Mouse (Mus musculus) midbrain, embryonic 12.5 days (tissue): ENCODE measurements around the gene Rnf150. TPM values are rescaled to one million over a fixed set of nuclear protein-coding genes. Genes with fewer than 3 reads are reported as not detected.

Experiments used
- ATAC-seq: fragments of 200-750 bp; cut with Nextera tagmentation; 2 replicates; pipeline ENCODE4 v1.8.0; 2017; ENCODE audit warnings: low read depth, moderate TSS enrichment, moderate library complexity; ENCODE audit not compliant: low FRiP score
- H3K27ac ChIP-seq: fragments of 300-500 bp; sonication (generic); replicated peaks from 2 replicates; pipeline ENCODE4 v1.5.1; 2016; ENCODE audit warnings: mild to moderate bottlenecking
- H3K27me3 ChIP-seq: fragments of 300-500 bp; sonication (generic); 2 replicates; pipeline ENCODE4 v1.6.1; 2016; ENCODE audit warnings: mild to moderate bottlenecking
- H3K36me3 ChIP-seq: fragments of 300-500 bp; sonication (generic); 2 replicates; pipeline ENCODE4 v1.6.1; 2016
- H3K4me1 ChIP-seq: fragments of 300-500 bp; sonication (generic); 2 replicates; pipeline ENCODE4 v1.6.1; 2016
- H3K4me2 ChIP-seq: fragments of 300-500 bp; sonication (generic); replicated peaks from 2 replicates; pipeline ENCODE4 v1.6.1; 2016; ENCODE audit warnings: mild to moderate bottlenecking, moderate library complexity
- H3K4me3 ChIP-seq: fragments of 300-500 bp; sonication (generic); 2 replicates; pipeline ENCODE4 v1.5.1; 2016; ENCODE audit warnings: mild to moderate bottlenecking
- H3K9ac ChIP-seq: fragments of 300-500 bp; sonication (generic); replicated peaks from 2 replicates; pipeline ENCODE4 v1.6.1; 2016; ENCODE audit warnings: mild to moderate bottlenecking, moderate library complexity
- H3K9me3 ChIP-seq: fragments of 300-500 bp; sonication (generic); 2 replicates; pipeline ENCODE4 v1.6.1; 2016; ENCODE audit warnings: mild to moderate bottlenecking
- WGBS: fragments of 180-500 bp; shearing (Covaris S2); methylation state at CpG from one replicate; pipeline ENCODE4 v1.1.7; 2016; 5-methylcytosine and 5-hydroxymethylcytosine counted together
- polyA plus RNA-seq: library from polyadenylated mRNA; unstranded; fragments of >200 nt; fragmentation: Nextera tagmentation; extraction: Ambion mirVana; gene quantifications from 2 replicates; pipeline ENCODE4 v1.2.1, GENCODE M21; 2016

The Rnf150 gene
- polyA plus RNA-seq, 1 experiment from 2014 or later = 2.1 TPM

- no peak overlapping the region for H3K4me3 ChIP-seq
- H3K4me2 ChIP-seq = no peak overlapping the region
- H3K36me3 ChIP-seq = no peaks in the 10 kb centered on the region
- H3K27me3 ChIP-seq = no peaks in the 10 kb centered on the region
- no peak overlapping the region for H3K9ac ChIP-seq
- 92% methylated on average over 2 of the region's 2 CpGs for WGBS
- ATAC-seq = no peak
- H3K4me1 ChIP-seq = no peaks in the 10 kb centered on the region
- no peak overlapping the region for H3K27ac ChIP-seq
- H3K9me3 ChIP-seq = no peaks in the 10 kb centered on the region
Observed at GRCm38 (mm10) chr8:82896796-82897195, 33.6 kb downstream of the Rnf150 start.

GRCm38 (mm10) chr8:82897628-82898458 lies 34.7 kb downstream of the Rnf150 start:
- Histone ChIP-seq H3K4me1 (no peaks in the 10 kb centered on the region), H3K27ac (no peak overlapping the region), H3K9ac (no peak overlapping the region), H3K27me3 (no peaks in the 10 kb centered on the region), H3K9me3 (no peaks in the 10 kb centered on the region), H3K36me3 (no peaks in the 10 kb centered on the region), H3K4me3 (no peak overlapping the region), H3K4me2 (no peak overlapping the region)
- ATAC-seq = no peak
- WGBS = 89% methylated on average over 3 of the region's 3 CpGs

DNA sequence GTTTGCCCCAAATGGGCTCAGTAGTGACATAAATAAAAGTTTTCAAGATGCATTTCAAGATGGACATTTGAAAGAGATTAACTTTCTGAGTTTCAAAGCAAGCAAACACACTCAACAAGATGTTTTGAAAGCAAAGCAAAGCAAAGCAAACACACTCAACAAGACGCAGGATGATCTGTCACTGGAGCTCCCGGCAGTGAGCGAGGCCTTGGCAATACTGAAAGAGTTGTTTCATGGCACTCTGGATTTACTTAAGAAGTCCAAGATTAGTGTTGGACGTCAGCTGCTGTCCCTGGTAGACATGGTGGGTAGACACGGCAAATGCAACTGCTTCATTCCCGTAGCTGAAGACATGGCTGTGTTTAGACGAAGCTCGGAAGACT lies 35.3 kb downstream of the Rnf150 start:
- H3K27me3 ChIP-seq = no peaks in the 10 kb centered on the region
- ATAC-seq = no peak
- H3K27ac ChIP-seq = no peak overlapping the region
- H3K9ac ChIP-seq = no peak overlapping the region
- H3K4me1 ChIP-seq = no peaks in the 10 kb centered on the region
- no peaks in the 10 kb centered on the region for H3K36me3 ChIP-seq
- H3K9me3 ChIP-seq = no peaks in the 10 kb centered on the region
- 80% methylated on average over 8 of the region's 8 CpGs for WGBS
- no peak overlapping the region for H3K4me3 ChIP-seq
- no peak overlapping the region for H3K4me2 ChIP-seq

- Histone ChIP-seq H3K4me3 (no peak overlapping the region), H3K27me3 (no peaks in the 10 kb centered on the region), H3K36me3 (no peaks in the 10 kb centered on the region), H3K4me2 (no peak overlapping the region), H3K27ac (no peak overlapping the region), H3K9me3 (no peaks in the 10 kb centered on the region), H3K4me1 (no peaks in the 10 kb centered on the region), H3K9ac (no peak overlapping the region)
- ATAC-seq = no peak
- WGBS = 82% methylated on average over 4 of the region's 4 CpGs
Observed at GRCm38 (mm10) chr8:82900958-82901357, 37.8 kb downstream of the Rnf150 start.

DNA sequence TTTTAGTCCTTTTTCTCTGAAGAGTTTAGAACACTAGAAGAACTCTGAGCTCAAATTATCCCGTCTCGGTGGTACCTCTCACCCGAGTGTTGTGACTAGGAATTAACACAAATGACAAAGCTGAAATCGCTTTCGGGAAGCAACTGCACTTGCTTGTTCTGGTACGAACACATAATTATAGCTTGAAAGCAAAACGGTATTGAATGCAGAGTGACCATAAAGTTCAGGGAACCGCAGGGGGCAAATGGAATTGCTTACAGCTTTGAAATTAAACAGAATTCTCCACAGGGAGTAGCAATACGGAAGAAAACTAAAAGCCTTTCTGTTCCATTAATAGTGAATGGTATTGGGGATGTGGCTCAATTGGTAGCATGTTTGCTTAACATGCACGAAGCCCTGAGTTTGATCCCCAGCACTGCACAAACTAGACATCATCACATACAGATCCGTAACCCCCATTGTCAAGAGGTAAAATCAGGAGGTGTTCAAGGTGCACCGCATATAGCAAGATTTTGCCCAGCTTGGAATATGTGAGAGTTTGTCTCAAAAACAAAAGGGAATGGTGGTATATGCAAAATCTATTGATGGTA lies 38.5 kb downstream of the Rnf150 start:
- Histone ChIP-seq H3K27ac (no peak overlapping the region), H3K36me3 (no peaks in the 10 kb centered on the region), H3K4me2 (no peak overlapping the region), H3K9me3 (no peaks in the 10 kb centered on the region), H3K9ac (no peak overlapping the region), H3K27me3 (no peaks in the 10 kb centered on the region), H3K4me1 (0 out of 2 replicates have a peak, but pooled peaks cover 3% of the 10 kb centered on the region), H3K4me3 (no peak overlapping the region)
- no peak for ATAC-seq
- WGBS = 65% methylated on average over 12 of the region's 12 CpGs

- Histone ChIP-seq H3K36me3 (no peaks in the 10 kb centered on the region), H3K4me2 (no peak overlapping the region)
- 86% methylated on average over 3 of the region's 3 CpGs for WGBS
Observed at GRCm38 (mm10) chr8:82903497-82903896, 40.3 kb downstream of the Rnf150 start.

GRCm38 (mm10) chr8:82907271-82907670 lies 44.1 kb downstream of the Rnf150 start:
- WGBS = 88% methylated on average over 3 of the region's 3 CpGs
- no peak overlapping the region for H3K4me2 ChIP-seq
- no peak overlapping the region for H3K4me3 ChIP-seq
- H3K9ac ChIP-seq = no peak overlapping the region
- no peaks in the 10 kb centered on the region for H3K36me3 ChIP-seq
- no peaks in the 10 kb centered on the region for H3K9me3 ChIP-seq
- H3K4me1 ChIP-seq = 0 out of 2 replicates have a peak, but pooled peaks cover 3% of the 10 kb centered on the region
- no peaks in the 10 kb centered on the region for H3K27me3 ChIP-seq
- H3K27ac ChIP-seq = no peak overlapping the region
- ATAC-seq = no peak

More at GRCm38 (mm10) chr8:82903497-82903896, 40.3 kb downstream of the Rnf150 start:
- Histone ChIP-seq H3K4me1 (0 out of 2 replicates have a peak, but pooled peaks cover 3% of the 10 kb centered on the region), H3K9me3 (no peaks in the 10 kb centered on the region), H3K27ac (no peak overlapping the region), H3K27me3 (no peaks in the 10 kb centered on the region), H3K9ac (no peak overlapping the region), H3K4me3 (no peak overlapping the region)
- ATAC-seq = no peak

DNA sequence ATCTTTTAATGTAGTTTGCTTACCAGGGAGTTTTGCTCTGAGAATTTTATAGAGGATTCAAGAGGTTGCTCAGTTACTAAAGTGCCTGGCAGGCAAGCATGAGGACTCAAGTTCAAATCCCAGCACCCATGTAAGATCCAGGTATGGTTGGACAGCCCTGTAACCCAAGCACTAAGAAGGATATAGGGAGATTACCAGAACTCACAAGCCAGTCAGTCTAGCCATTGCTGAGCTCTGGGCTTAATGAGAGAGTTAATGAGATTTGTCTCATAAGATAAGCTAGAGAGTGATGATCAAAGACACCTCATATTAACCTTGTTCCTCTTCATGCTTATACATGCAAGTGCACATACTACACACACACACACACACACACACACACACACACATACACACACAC lies 48.3 kb downstream of the Rnf150 start:
- no peak for ATAC-seq
- H3K9ac ChIP-seq = no peak overlapping the region
- H3K4me3 ChIP-seq = no peak overlapping the region
- no peaks in the 10 kb centered on the region for H3K27me3 ChIP-seq
- H3K27ac ChIP-seq = no peak overlapping the region
- H3K4me2 ChIP-seq = no peak overlapping the region
- 0 out of 2 replicates have a peak, but pooled peaks cover under 1% of the 10 kb centered on the region for H3K4me1 ChIP-seq
- H3K36me3 ChIP-seq = no peaks in the 10 kb centered on the region
- no peaks in the 10 kb centered on the region for H3K9me3 ChIP-seq

- Histone ChIP-seq H3K27me3 (no peaks in the 10 kb centered on the region), H3K4me1 (no peaks in the 10 kb centered on the region), H3K9me3 (no peaks in the 10 kb centered on the region), H3K4me3 (no peak overlapping the region), H3K27ac (no peak overlapping the region), H3K9ac (no peak overlapping the region), H3K4me2 (no peak overlapping the region), H3K36me3 (no peaks in the 10 kb centered on the region)
- WGBS = 86% methylated on average over 4 of the region's 4 CpGs
- ATAC-seq = no peak
Observed at GRCm38 (mm10) chr8:82912282-82912681, 49.1 kb downstream of the Rnf150 start.

- H3K27me3 ChIP-seq = no peaks in the 10 kb centered on the region
- no peak overlapping the region for H3K9ac ChIP-seq
- no peaks in the 10 kb centered on the region for H3K9me3 ChIP-seq
- H3K36me3 ChIP-seq = no peaks in the 10 kb centered on the region
- H3K4me2 ChIP-seq = no peak overlapping the region
- ATAC-seq = no peak
- no peak overlapping the region for H3K4me3 ChIP-seq
- H3K4me1 ChIP-seq = no peaks in the 10 kb centered on the region; the same call in 1 of the 2 replicates
- no peak overlapping the region for H3K27ac ChIP-seq
- WGBS = 93% methylated on average over 3 of the region's 3 CpGs
Observed at GRCm38 (mm10) chr8:82914543-82914942, 51.4 kb downstream of the Rnf150 start.

GRCm38 (mm10) chr8:82916851-82917539 lies 53.8 kb downstream of the Rnf150 start:
- no peaks in the 10 kb centered on the region for H3K9me3 ChIP-seq
- H3K4me2 ChIP-seq = no peak overlapping the region
- H3K4me3 ChIP-seq = no peak overlapping the region
- H3K4me1 ChIP-seq = peaks cover 5% of the 10 kb centered on the region; the same call in 1 of the 2 replicates
- no peak for ATAC-seq
- H3K36me3 ChIP-seq = no peaks in the 10 kb centered on the region
- no peaks in the 10 kb centered on the region for H3K27me3 ChIP-seq
- H3K9ac ChIP-seq = no peak overlapping the region
- H3K27ac ChIP-seq = no peak overlapping the region
- WGBS = 81% methylated on average over 1 of the region's 1 CpGs
